Mouse (Mus musculus) liver, embryonic 14.5 days (tissue): Measurements from ENCODE around the gene Bpifc.

ENCODE experiments used
- CTCF ChIP-seq: IDR thresholded peaks from 2 replicates; pipeline ENCODE4 v1.5.1; 2016; ENCODE audit warnings: antibody characterized with exemption, low read depth, control low read depth
- EP300 ChIP-seq: IDR thresholded peaks from 2 replicates; pipeline ENCODE4 v1.6.1; 2016; ENCODE audit warnings: antibody characterized with exemption, low read depth

DNA sequence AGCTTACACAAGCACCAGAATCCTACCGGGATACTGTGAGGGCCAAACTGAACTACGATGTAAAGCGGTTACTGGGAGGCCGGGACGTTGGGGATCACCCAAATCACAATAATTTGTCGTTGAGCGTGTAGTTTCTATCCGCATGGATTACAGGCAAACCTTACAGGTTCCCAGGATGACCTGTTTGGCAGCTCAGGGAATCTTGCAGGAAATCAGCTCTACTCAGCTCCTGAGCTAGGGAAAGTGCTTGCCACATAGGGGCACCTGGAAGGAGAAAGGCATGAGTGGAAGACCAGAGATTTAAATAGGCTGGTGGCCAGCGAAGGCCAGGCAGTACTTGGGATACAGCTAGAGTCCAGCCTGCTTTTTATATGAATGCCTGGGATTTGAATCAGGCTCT lies 17.9 kb downstream of the Bpifc start:
- TF ChIP-seq CTCF (no peak), EP300 (no peak)
